Mouse (Mus musculus): ENCODE results near the gene Hyal2.
"Not testable (repeated sequence)": the region's sequence is repeated elsewhere in the genome, so short reads cannot be mapped to it uniquely, and the experiment has no call there.

Gene Hyal2

DNA sequence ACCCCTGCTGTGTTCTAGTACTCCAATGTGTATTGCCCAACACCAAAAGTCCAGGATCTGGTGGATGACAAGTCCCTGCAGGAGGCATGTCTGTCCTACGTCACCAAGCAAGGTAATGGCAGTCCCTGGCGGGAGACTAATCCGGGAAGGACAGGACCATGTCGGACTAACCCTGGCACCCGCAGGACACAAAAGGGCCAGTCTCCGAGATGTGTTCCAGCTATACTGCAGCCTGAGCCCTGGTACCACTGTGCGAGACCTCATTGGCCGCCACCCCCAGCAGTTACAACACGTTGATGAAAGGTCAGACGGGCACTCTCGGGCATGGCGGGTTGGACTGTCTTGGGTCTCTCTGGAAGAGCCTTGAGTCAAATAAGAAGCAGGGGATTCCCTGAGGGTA is 23.0 kb upstream of the Hyal2 start:
- in situ Hi-C loops (cut with MboI, MseI): loop anchor here (10.0 to 25.0 kb wide), 2 partner anchors 1100 to 1518 kb away; partner anchors contain the start of genes Abhd14a, Abhd14b, Atrip and Trex1

DNA sequence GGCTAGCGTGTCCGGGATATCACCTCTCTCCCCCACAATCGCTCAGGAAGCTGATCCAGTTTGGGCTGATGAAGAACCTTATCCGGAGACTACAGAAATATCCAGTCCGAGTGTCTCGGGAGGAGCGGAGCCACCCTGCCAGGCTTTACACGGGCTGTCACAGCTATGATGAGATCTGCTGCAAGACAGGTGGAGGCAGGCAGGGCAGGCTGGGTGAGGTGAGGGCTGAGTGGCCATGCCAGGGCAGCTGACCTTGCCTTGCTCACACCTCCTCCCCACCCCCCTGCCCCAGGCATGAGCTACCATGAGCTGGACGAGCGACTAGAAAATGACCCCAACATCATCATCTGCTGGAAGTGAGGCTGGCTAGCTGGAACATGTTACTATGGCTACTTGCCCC is 22.5 kb upstream of the Hyal2 start:
- in situ Hi-C loops (cut with MboI, MseI): loop anchor here (10.0 to 25.0 kb wide), 2 partner anchors 1100 to 1517 kb away; partner anchors contain the start of genes Abhd14a, Abhd14b, Atrip and Trex1

DNA sequence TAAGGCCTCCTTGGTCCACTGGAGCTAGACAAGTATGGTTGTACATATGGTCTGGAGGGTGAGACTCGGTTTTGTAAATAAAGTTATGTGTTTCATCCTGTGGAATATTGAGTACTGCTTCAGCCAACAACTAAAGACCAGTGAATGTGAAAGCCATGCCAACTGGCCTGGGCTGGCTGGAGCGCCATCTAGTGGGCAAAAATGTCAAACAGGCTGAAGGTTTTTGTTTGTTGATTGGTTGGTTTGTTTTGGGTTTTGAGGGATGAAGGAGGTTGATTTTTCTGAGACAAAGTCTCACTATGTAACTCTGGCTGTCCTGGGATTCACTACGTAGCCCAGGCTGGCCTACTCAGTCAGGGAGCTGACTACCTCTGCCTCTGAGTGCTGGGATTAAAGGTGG is 22.1 kb upstream of the Hyal2 start:
- in situ Hi-C loops (cut with MboI, MseI): loop anchor here (10.0 to 25.0 kb wide), 2 partner anchors 1101 to 1517 kb away; partner anchors contain the start of genes Abhd14a, Abhd14b, Atrip and Trex1

DNA sequence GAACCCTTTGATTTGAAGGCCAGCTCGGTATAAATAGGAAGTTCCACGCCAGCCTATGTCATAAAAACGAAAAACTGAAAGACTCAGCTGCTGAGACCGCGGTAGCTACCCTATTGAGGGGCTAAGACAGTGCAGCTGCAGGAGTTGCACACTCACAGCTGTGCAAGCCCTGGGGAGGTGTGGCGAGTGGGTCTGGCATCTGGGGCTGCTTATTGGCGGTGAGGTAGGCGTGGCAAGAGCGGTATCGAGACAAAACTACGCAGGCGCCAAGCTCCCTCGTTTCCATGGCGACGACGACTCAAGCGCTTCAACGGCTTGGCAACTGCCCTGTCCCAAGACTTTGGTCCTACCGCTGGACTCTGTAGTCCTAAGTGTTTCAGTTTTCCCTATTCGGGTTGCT is 20.7 kb upstream of the Hyal2 start, which contains the start of gene Zmynd10:
Gene Zmynd10 (plus strand): TSS at position 273 of the 400 bp plus-strand sequence.
- in situ Hi-C loops (cut with MboI, MseI): loop anchor here (10.0 to 25.0 kb wide), 2 partner anchors 1102 to 1515 kb away; partner anchors contain the start of genes Abhd14a, Abhd14b, Atrip and Trex1

DNA sequence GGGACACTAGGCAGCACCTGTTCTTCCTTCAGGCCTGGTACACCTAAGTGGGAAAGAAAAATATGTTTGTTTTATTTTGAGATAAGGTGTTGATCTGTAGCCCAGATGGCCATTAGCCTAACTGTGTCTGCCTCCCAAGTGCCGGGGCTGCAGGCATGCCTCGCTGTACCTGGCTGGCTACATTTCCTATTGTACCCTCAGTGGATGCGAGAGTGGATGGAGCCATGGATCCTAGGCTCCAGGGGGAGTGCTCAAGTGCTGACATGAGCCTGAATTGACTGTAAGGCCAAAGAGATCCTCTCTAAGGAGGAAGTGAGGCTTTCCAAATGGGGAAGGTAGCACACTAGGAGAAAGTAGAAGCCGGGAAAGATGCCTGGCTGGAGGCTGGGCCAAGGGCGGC is 19.8 kb upstream of the Hyal2 start:
- in situ Hi-C loops (cut with MboI, MseI): loop anchor here (10.0 to 25.0 kb wide), 2 partner anchors 1103 to 1514 kb away; partner anchors contain the start of genes Abhd14a, Abhd14b, Atrip and Trex1

DNA sequence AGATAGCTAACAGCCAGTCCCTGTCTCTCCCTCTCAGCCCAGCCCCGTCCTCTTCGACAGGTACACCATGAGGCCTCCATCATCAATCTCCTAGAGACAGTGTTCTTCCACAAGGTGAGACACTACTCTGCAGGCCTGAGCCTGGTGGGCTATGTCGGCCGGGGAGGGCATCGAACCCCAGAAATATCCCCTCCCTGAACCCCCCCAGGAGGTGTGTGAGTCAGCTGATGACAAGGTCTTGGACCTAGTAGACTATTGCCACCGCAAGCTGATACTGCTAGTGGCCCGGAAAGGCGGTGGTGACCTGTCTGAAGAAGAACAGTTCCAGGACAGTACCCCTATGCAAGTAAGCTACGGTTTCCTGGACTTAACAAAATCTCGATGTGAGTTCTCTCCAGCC is 18.9 kb upstream of the Hyal2 start:
- in situ Hi-C loops (cut with MboI, MseI): loop anchor here (10.0 to 25.0 kb wide), 2 partner anchors 1104 to 1513 kb away; partner anchors contain the start of genes Abhd14a, Abhd14b, Atrip and Trex1

DNA sequence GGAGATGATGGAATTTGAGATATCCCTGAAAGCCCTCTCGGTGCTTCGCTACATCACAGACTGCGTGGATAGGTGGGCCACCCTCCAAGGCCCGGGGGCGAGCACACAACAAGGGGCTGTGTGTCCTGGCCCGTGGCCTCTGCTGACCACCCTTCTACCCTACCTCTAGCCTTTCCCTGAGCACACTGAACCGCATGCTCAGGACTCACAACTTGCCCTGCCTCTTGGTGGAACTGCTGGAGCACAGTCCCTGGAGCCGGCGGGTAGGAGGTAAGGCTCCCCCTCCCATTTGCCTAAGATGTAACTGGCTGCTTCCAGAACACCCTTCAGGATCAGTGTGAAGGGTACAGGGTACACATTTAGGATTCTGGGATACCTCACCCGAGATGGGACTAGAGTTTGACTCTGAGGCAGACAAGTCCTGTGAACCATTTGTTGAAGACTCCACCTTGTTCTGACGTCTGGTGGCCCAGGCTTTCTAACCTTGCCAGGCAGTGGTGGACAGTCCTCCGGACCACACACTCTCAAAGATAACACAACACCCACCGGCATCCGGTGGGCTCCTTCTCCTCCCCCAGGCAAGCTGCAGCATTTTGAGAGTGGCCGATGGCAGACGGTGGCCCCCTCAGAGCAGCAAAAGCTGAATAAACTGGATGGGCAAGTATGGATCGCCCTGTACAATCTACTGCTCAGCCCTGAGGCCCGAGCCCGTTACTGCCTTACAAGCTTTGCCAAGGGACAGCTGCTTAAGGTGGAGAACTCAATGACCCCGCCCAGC is 18.3 kb upstream of the Hyal2 start:
- in situ Hi-C loops (cut with MboI, MseI): loop anchor here (10.0 to 25.0 kb wide), 2 partner anchors 1105 to 1513 kb away; partner anchors contain the start of genes Abhd14a, Abhd14b, Atrip and Trex1

DNA sequence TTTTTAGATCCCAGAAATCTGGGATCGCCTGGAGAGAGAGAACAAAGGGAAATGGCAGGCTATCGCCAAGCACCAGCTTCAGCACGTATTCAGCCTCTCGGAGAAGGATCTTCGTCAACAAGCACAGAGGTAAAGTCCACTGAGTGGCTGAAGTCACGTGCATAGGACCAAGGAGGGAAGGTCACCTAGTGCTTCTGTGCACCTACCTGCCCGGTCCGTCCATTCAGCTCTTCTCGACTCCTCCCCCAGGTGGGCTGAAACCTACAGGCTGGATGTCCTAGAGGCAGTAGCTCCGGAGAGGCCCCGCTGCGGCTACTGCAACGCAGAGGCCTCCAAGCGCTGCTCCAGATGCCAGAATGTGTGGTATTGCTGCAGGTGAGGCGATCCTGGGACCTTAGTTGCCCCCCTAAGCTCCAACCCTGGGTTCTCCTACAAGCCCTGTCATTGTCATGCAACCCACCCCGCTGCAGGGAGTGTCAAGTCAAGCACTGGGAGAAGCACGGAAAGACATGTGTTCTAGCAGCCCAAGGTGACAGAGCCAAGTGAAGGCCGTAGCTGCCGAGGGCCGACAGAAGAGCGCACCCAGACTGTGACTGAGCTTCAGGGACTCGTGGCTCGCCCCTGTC is 17.1 kb upstream of the Hyal2 start:
- in situ Hi-C loops (cut with MboI, MseI): no loop called here

DNA sequence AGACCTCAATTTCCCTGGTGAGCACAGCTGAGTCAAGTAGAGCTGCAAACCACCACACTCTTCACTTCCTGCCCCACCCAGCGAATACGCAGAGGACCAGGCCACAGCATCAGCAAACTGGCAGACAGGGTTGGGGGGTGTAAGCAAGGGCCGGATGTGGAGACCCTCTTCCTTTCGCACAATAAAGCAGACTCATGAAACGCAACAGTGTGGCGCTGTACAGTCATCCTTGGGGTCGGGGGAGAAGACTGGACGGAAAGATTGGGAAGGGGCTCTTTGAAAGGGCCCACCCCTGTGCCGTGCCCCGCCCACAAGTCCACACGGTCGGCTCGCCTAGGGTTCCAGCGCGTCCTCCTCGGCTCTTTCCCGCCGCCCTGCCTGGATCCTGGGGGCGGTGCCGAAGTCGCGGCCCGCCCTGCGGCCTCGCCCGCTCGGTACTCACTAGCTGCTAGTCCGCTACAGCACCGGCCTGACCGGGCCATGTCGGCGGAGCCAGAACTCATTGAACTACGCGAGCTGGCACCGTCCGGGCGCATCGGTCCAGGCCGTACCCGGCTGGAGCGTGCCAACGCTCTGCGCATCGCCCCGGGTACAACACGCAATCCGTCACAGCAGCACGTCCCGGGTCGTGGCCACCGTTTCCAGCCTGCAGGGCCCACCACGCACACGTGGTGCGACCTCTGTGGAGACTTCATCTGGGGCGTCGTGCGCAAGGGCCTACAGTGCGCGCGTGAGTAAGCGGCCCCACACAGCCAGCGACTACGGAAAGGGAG is 16.4 kb upstream of the Hyal2 start, which contains the start of gene Rassf1:
Gene Rassf1 (plus strand): TSS at position 439 of the 773 bp plus-strand sequence.
- in situ Hi-C loops (cut with MboI, MseI): no loop called here

DNA sequence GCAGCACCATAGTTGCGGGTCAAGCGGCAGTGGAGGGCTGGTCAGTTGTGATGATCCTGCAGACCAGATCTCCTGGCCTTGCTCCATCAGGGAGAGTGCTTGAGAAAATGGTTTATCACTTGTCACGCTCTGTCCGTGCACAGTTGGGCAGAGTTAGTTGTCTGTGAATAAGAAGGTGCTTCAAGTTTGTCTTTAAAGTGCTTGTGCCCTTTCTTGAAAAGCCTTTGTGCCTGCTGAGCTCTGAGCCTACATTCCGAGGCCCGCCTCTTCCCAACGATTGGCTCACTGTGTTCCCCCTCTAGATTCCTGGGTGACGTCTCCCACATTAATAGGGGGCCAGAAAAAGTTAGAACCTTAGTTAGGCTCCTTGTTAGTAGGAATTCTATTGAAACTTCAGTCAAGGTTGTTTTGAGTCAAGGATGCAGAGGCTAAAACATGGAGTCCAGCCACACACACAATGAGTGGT is 15.8 kb upstream of the Hyal2 start:
- in situ Hi-C loops (cut with MboI, MseI): no loop called here

DNA sequence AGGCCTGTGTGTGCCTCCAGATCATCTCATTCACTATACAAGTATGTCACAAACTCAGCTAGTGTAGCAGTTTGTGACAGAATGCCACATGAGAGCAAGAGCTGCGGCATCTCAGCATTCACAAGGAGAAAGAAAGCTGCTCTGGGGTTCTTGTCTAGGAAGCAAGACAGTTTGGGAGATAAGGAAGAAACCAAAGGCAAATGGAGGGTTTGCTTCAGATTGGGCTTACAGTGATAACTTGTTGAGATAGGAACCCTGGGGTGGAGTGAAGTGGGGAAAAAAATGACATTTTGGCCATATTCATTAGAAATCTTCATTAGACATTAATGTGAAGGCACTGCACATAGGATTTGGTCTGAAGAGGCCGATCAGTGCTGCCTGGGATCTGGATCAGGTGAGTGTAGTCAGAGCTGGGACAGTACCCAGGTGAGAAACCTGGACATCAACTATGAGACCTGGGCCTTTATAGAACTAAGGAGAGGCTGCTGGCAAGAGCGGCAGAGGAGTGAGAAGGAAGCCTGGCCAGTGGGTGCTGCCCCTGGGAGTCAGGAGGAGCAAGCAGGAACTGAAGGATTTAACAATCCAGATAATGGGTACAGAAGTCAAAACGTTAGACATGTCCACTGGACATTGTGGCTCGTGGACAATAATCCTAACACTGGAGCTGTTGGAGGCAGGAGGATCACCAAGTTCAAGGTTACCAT is 14.9 kb upstream of the Hyal2 start:
- in situ Hi-C loops (cut with MboI, MseI): no loop called here

DNA sequence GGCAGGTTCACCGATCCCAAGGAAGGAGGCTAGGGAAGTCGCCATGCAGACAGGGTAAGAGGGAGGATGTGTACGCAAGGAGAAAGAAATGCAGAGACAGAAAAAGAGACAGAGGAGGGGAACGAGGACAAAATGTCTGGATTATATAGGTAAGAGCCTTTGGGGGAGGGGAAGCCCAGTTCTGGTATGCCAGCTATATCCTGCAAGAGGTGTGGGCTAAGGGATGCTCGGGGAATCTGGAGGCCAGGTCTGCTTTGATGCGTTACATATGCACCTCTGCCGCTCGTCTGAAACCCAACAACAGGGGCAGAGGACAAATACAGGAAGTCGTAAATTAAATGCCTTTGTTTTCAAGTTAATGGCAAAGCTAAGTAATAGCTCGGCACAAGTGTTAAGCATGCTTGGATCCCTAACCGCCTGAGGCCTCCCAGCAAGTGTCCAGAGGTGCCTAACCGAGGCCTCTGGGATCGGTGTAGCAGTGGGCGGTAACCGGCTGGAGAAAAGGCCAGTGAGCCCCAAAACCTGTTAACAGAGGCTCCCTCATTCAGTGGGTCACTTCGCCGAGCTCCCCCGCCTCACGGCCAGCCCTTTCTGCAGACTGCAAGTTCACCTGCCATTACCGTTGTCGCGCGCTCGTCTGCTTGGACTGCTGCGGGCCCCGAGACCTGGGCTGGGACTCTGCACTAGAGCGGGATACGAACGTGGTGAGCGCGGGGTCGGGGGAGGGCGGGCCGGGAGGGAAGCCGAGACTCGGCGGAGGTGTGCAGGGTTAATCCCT is 14.0 kb upstream of the Hyal2 start:
- in situ Hi-C loops (cut with MboI, MseI): no loop called here

DNA sequence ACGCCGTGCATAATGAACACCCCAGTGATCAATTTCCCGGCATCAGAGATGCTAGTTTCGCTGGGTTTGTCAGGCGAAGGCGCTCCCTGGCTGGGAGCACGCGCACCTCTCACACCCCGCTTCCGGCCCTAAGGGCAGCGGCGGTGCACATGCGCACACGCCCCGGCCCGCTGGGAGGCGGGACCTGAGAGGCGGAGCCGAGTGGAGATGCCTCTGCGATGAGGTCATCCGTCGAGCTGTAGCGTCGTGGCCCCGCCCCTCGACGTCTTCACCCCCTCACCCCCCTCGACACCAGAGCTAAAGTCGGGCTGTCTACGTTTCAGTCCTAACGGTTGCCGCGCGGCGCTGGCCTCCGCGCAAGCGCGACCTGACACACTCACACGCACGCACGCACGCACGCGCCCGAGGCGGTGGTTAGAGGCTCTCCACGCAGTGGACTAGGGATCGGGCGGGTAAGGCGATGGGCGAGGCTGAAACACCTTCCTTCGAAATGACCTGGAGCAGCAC is 13.4 kb upstream of the Hyal2 start:
- in situ Hi-C loops (cut with MboI, MseI): no loop called here

DNA sequence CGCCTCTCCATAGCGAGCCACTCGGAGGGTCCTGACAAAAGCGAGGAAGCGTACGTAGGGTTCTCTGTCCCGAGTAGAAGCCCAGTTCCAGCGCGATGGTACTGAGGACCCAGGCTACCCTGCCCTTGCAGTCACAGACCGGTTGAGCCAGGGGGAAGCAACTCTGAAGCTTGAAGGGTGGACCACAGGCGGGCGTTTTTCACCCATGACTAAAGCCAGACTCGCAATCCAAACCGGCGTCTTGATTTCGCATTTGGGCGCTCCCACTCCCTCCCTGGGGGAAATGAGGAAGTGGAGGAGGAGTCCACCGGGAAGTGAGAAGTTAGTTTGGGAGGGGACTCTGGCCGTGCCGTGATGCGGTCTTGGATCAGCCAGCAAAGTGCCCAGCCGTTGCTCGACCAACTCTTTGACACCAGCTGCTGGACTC is 12.7 kb upstream of the Hyal2 start:
- in situ Hi-C loops (cut with MboI, MseI): no loop called here

DNA sequence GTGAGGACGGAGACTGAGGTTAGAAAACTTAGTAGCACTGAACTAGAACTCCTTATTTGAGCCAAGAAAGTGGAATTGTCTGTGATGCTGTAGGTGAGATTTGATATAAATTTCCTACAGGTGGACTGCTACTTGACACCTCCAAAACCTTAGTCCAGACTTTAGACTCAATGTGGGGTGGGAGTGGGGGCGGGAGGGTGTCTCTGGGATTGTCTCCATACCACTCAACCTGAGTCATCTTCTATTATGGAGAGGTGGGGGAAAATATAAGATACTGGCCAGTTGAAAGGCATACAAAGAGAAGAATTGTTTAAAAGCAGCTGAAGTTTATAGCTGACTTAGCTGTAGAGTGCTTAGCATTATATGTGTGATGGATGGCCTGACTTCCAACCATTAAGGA is 12.0 kb upstream of the Hyal2 start:
- in situ Hi-C loops (cut with MboI, MseI): no loop called here

DNA sequence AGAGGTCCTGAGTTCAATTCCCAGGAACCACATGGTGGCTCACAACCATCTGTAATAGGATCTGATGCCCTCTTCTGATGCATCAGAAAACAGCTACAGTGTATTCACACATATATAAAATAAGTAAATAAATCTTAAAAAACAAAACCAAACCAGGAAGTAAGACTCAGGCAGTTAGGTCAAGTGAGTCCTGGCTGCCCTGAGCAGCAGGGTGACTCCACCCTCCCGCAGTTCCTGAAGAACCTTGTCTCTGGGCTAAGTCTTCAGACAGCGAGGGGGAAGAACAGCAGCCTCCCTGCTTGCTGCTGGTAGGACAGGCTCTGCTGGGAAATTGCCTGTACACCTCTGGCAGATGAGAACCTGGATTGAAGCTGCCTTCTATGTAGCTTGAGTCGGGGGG is 11.4 kb upstream of the Hyal2 start:
- in situ Hi-C loops (cut with MboI, MseI): no loop called here

DNA sequence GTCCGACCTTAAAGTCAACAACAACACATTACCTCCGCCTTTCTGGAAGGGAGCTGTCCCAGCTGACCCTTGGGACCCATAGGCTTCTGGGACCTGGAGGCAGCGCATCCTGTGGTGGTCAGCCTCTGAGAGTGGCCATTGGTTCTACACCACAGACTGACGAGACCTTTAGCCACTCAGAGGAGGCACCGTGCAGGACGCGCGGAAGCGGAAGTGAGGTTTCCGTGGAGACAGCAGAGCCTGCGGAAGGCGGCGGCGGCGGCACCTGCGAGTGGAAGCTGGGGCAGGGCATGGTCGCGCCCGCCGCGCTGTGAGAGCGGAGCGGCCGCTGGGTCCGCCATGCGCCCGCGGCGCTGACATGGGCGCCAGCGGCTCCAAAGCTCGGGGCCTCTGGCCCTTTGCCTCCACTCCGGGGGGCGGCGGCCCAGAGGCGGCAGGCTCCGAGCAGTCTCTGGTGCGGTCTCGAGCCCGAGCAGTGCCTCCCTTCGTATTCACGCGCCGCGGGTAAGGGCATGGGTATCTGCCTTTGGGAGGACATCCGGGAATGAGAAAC is 4.6 kb upstream of the Hyal2 start, which contains the start of gene Tusc2:
Gene Tusc2 (plus strand): TSS at position 227 of the 553 bp plus-strand sequence.
- in situ Hi-C loops (cut with MboI, MseI): no loop called here

DNA sequence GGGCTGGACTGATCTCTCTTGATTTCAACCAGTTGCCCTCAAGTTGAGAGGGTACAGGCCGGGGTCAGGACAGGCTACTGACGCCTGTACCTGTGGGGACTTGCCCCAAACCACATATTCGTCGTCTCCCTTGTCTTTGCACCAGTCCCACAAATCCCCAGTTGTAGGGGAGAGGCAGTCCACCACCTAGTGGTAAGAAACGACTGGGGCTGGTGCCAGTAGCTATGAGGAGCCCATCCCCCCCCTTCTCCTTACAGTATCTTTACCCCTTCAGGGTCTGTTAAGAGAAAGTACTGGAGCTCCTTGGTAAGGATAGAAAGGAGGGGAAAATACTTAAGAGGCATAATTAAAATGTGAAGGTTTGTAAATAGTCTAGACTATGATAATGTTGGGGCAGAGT is 2.2 kb upstream of the Hyal2 start:
- in situ Hi-C loops (cut with MboI, MseI): not testable (repeated sequence)

DNA sequence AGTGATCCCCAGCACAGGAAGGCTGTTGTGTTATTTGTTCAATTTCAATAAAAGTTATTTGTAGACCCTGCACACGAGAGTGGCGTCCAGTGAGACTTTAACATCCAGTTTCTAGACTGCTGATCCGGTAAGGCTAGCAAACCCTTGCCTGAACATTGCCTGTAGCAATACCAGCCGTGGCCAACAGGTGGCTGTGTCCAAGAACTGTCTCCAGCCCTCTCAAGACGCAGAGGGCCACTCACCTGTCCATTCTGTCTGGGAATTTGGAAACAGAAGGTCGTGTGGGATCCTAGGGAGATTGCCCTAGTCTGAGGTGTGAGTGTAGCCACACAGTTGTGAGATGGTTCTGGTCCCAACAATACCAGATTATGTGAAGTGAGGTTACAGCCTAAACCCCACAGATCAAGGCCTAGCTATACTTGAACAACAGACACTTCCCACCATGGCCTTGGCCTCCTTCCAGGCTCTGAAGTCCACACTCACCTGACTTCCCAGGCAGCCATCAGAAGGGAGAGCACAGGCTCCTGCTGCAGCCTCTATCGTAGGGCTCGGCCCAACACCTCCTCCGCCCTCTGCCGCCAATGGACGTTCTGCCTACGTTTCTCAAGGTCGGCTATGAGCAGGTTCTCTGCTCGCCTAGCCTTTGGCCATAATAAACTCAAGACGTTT is 1.6 kb upstream of the Hyal2 start:
- in situ Hi-C loops (cut with MboI, MseI): no loop called here

Measured in T-helper 2 cell (primary cell).